Mouse (Mus musculus): Measurements from ENCODE around the gene Olfr10. TPM values are rescaled to one million over a fixed set of nuclear protein-coding genes. Genes with fewer than 3 reads are reported as not detected.
A peak's percentile ranks its signal among the peaks of the same experiment; 100 is the strongest.

The Olfr10 gene
- polyA plus RNA-seq, 1 experiment from 2014 or later, result not detected

DNA sequence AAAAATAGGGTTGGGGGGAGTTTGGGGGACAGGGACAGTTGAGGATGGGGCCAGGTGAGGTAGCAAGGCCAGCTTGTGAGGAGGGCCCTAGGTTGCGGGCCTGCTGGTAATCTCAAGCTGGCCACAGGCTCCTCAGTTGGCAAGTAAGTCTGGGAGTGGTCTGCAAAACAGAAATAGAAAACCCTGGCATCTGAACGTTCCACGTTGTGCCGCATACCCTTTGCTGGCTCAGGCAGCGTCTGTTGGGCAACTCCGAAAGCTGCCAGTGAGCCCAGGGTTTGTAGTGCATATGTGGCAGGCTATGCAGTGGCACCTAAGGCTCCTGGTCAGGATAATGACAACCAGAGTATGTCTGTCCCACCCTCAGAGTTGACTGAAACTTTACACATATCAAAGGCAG is 41.4 kb upstream of the Olfr10 start:
- H3K4me3 ChIP-seq (ENCODE audit: low read depth, low read length), result no peak overlapping the region
- peaks cover 40% of the 10 kb centered on the region for H3K36me3 ChIP-seq (ENCODE audit: control insufficient read depth, insufficient read depth)
- ATAC-seq, result no peak
- 90% methylated on average over 6 of the region's 6 CpGs for WGBS
- H3K4me2 ChIP-seq (replicated peaks; ENCODE audit: low read depth), result no peak overlapping the region
- no peaks in the 10 kb centered on the region for H3K9me3 ChIP-seq (ENCODE audit: control insufficient read depth)
- no peak overlapping the region for H3K27ac ChIP-seq (ENCODE audit: low read depth, low read length)
- no peaks in the 10 kb centered on the region for H3K27me3 ChIP-seq (replicated peaks; ENCODE audit: control insufficient read depth, insufficient read depth, low read length)
- H3K4me1 ChIP-seq (replicated peaks; ENCODE audit: control insufficient read depth, insufficient read depth, low read length), result peaks cover 8% of the 10 kb centered on the region; the same call in 1 of the 2 replicates
- no peak overlapping the region for H3K9ac ChIP-seq (ENCODE audit: low read depth, low read length)
- TF ChIP-seq CTCF (IDR thresholded peaks at IDR 0.05; ENCODE audit: low read depth), result no peak

DNA sequence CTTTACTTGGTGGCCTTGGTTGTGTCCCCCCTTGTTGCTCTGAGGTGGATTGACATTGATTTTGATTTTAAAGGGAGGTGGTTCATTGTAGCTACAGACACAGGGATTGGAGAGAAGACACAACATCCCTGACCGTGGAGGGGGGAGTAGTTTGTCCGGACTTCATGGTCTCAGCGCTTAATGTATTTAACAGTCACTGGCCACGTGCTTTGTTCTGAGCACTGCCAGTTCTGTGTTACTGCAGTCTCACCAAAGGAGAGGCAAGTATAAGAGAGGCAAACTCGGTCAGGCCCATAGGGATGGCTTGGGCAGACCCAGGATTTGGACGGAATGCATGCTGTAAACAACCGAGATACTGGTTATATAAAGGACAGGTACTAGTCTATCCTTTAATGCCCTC is 40.5 kb upstream of the Olfr10 start:
- H3K4me3 ChIP-seq (ENCODE audit: low read depth, low read length), result no peak overlapping the region
- no peaks in the 10 kb centered on the region for H3K9me3 ChIP-seq (ENCODE audit: control insufficient read depth)
- peaks cover 8% of the 10 kb centered on the region; the same call in 1 of the 2 replicates for H3K4me1 ChIP-seq (replicated peaks; ENCODE audit: control insufficient read depth, insufficient read depth, low read length)
- WGBS, result 88% methylated on average over 7 of the region's 7 CpGs
- H3K27me3 ChIP-seq (replicated peaks; ENCODE audit: control insufficient read depth, insufficient read depth, low read length), result no peaks in the 10 kb centered on the region
- H3K36me3 ChIP-seq (ENCODE audit: control insufficient read depth, insufficient read depth), result peaks cover 40% of the 10 kb centered on the region
- H3K27ac ChIP-seq (ENCODE audit: low read depth, low read length), result no peak overlapping the region
- no peak for ATAC-seq
- H3K4me2 ChIP-seq (replicated peaks; ENCODE audit: low read depth), result no peak overlapping the region
- H3K9ac ChIP-seq (ENCODE audit: low read depth, low read length), result no peak overlapping the region
- TF ChIP-seq CTCF (IDR thresholded peaks at IDR 0.05; ENCODE audit: low read depth), result no peak

DNA sequence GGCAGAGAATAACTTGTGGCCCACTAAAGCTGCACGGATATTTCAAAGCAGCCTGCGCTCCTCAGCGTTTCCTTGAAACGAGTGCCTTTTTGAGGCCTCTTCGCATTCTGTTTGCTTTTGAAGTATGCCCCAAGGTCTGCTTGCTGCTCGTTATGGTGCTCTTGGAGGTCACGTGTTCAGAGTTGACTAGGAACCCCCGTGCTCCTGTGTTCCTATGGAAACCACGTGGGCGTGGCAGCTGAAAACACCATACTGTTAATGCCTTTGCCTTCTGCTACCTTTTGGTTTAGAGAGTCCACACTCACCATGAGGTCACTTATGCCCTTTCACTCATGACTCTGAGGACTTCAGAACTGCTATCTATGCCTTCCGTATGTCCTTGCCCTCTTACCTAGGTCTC is 39.9 kb upstream of the Olfr10 start:
- no peak for TF ChIP-seq CTCF (IDR thresholded peaks at IDR 0.05; ENCODE audit: low read depth)
- Histone ChIP-seq H3K4me1 (replicated peaks; ENCODE audit: control insufficient read depth, insufficient read depth, low read length) (peaks cover 8% of the 10 kb centered on the region; the same call in 1 of the 2 replicates), H3K27me3 (replicated peaks; ENCODE audit: control insufficient read depth, insufficient read depth, low read length) (no peaks in the 10 kb centered on the region), H3K9me3 (ENCODE audit: control insufficient read depth) (no peaks in the 10 kb centered on the region), H3K36me3 (ENCODE audit: control insufficient read depth, insufficient read depth) (peaks cover 39% of the 10 kb centered on the region), H3K4me3 (ENCODE audit: low read depth, low read length) (no peak overlapping the region), H3K4me2 (replicated peaks; ENCODE audit: low read depth) (no peak overlapping the region), H3K9ac (ENCODE audit: low read depth, low read length) (no peak overlapping the region), H3K27ac (ENCODE audit: low read depth, low read length) (no peak overlapping the region)
- ATAC-seq, result peak; percentile 48
- 45% methylated on average over 11 of the region's 11 CpGs for WGBS

DNA sequence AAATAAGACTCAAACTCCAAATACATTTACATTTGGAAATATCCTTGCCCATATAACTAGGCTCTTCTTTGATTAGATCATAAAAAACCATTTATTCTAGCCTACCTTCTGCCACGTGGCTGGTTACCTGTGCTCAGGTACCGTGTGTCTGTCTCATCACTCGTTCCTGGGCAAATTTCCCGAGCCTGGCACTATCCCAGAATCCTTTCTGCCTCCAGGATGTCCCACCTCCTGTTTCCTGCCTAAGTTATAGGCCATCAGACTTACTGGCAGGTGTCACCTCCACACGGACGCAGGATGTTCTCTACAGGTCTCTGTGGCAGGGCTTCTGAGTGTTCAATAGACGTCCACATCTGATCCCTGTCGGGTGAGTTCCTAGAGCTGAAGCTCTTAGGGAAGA is 39.4 kb upstream of the Olfr10 start:
- H3K9me3 ChIP-seq (ENCODE audit: control insufficient read depth), result no peaks in the 10 kb centered on the region
- no peak for ATAC-seq
- no peak overlapping the region for H3K4me3 ChIP-seq (ENCODE audit: low read depth, low read length)
- peaks cover 8% of the 10 kb centered on the region; the same call in 1 of the 2 replicates for H3K4me1 ChIP-seq (replicated peaks; ENCODE audit: control insufficient read depth, insufficient read depth, low read length)
- no peak overlapping the region for H3K9ac ChIP-seq (ENCODE audit: low read depth, low read length)
- no peaks in the 10 kb centered on the region for H3K27me3 ChIP-seq (replicated peaks; ENCODE audit: control insufficient read depth, insufficient read depth, low read length)
- H3K4me2 ChIP-seq (replicated peaks; ENCODE audit: low read depth), result no peak overlapping the region
- H3K36me3 ChIP-seq (ENCODE audit: control insufficient read depth, insufficient read depth), result peaks cover 35% of the 10 kb centered on the region
- H3K27ac ChIP-seq (ENCODE audit: low read depth, low read length), result no peak overlapping the region
- 88% methylated on average over 8 of the region's 8 CpGs for WGBS
- TF ChIP-seq CTCF (IDR thresholded peaks at IDR 0.05; ENCODE audit: low read depth), result no peak

DNA sequence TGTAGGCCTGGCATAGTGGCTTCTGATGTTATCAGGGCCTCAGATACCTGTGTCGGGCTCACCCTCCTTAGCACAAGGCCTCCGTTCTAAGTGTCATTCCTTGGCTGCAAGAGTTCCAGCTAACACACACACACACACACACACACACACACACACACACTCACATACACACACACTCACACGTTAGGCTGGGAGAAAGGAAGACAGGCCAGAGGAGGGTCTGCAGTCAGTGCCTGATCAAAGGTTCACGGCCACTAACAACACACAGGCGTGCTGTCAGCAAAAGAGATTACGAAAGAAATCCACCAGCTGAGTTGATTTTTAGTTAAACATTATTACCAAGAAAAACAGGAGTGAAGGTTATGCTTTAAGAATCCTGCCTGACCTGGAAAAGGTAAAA is 37.9 kb upstream of the Olfr10 start:
- no peak for TF ChIP-seq CTCF (IDR thresholded peaks at IDR 0.05; ENCODE audit: low read depth)
- Histone ChIP-seq H3K27me3 (replicated peaks; ENCODE audit: control insufficient read depth, insufficient read depth, low read length) (no peaks in the 10 kb centered on the region), H3K9ac (ENCODE audit: low read depth, low read length) (no peak overlapping the region), H3K4me2 (replicated peaks; ENCODE audit: low read depth) (0 out of 2 replicates have a peak overlapping the region, but pooled peaks have one; percentile 9), H3K36me3 (ENCODE audit: control insufficient read depth, insufficient read depth) (peaks cover 19% of the 10 kb centered on the region), H3K27ac (ENCODE audit: low read depth, low read length) (no peak overlapping the region), H3K4me3 (ENCODE audit: low read depth, low read length) (no peak overlapping the region), H3K4me1 (replicated peaks; ENCODE audit: control insufficient read depth, insufficient read depth, low read length) (peaks cover 3% of the 10 kb centered on the region; the same call in 1 of the 2 replicates), H3K9me3 (ENCODE audit: control insufficient read depth) (no peaks in the 10 kb centered on the region)
- no peak for ATAC-seq
- 43% methylated on average over 6 of the region's 6 CpGs for WGBS

DNA sequence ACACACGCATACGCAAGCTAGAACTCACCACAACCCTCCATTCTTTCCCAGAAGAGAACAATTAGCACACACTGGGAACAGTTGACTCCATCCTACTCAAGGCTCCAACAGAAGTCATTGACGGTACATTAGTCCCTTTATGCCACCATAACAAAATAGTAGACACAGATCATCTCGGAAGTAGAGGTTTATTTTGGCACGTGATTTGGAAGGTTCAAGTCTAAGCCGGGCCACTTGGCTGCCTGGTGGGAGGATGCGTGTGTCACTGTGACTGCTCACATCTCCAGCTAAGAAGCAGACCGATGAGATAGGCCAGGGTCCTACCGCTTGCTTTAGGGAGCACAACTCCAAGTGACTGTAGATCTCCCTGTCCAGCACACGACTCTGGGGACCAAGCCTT is 37.2 kb upstream of the Olfr10 start:
- no peak for TF ChIP-seq CTCF (IDR thresholded peaks at IDR 0.05; ENCODE audit: low read depth)
- Histone ChIP-seq H3K4me2 (replicated peaks; ENCODE audit: low read depth) (no peak overlapping the region), H3K9me3 (ENCODE audit: control insufficient read depth) (no peaks in the 10 kb centered on the region), H3K36me3 (ENCODE audit: control insufficient read depth, insufficient read depth) (peaks cover 12% of the 10 kb centered on the region), H3K4me1 (replicated peaks; ENCODE audit: control insufficient read depth, insufficient read depth, low read length) (peaks cover 3% of the 10 kb centered on the region; the same call in 1 of the 2 replicates), H3K9ac (ENCODE audit: low read depth, low read length) (no peak overlapping the region), H3K4me3 (ENCODE audit: low read depth, low read length) (no peak overlapping the region), H3K27ac (ENCODE audit: low read depth, low read length) (no peak overlapping the region), H3K27me3 (replicated peaks; ENCODE audit: control insufficient read depth, insufficient read depth, low read length) (no peaks in the 10 kb centered on the region)
- WGBS, result 85% methylated on average over 10 of the region's 10 CpGs
- ATAC-seq, result no peak
